Mouse (Mus musculus) intestine, postnatal 0 days (tissue): Measurements from ENCODE around the gene Trp53i13. TPM values are rescaled to one million over a fixed set of nuclear protein-coding genes. Genes with fewer than 3 reads are reported as not detected.

ENCODE experiments used
- ATAC-seq: fragments of 200-750 bp; cut with Nextera tagmentation; 2 replicates; pipeline ENCODE4 v1.8.0; 2017; ENCODE audit warnings: mild to moderate bottlenecking, moderate TSS enrichment, moderate library complexity
- H3K27ac ChIP-seq: fragments of 300-500 bp; sonication (generic); 2 replicates; pipeline ENCODE4 v1.5.1; 2014; ENCODE audit warnings: mild to moderate bottlenecking, low read depth, low read length, moderate library complexity
- H3K27me3 ChIP-seq: fragments of 300-500 bp; sonication (generic); replicated peaks from 2 replicates; pipeline ENCODE4 v1.6.1; 2014; ENCODE audit warnings: low read length, mixed read lengths; ENCODE audit not compliant: control insufficient read depth, insufficient read depth
- H3K36me3 ChIP-seq: fragments of 300-500 bp; sonication (generic); 2 replicates; pipeline ENCODE4 v1.6.1; 2014; ENCODE audit warnings: mild to moderate bottlenecking, moderate library complexity; ENCODE audit not compliant: control insufficient read depth, insufficient read depth
- H3K4me1 ChIP-seq: fragments of 300-500 bp; sonication (generic); replicated peaks from 2 replicates; pipeline ENCODE4 v1.6.1; 2014; ENCODE audit warnings: antibody characterized with exemption, low read length, mixed read lengths; ENCODE audit not compliant: control insufficient read depth, insufficient read depth
- H3K4me2 ChIP-seq: fragments of 300-500 bp; sonication (generic); replicated peaks from 2 replicates; pipeline ENCODE4 v1.6.1; 2014; ENCODE audit warnings: low read depth, mild to moderate bottlenecking, moderate library complexity
- H3K4me3 ChIP-seq: fragments of 300-500 bp; sonication (generic); 2 replicates; pipeline ENCODE4 v1.5.1; 2014; ENCODE audit warnings: low read depth, low read length
- H3K9ac ChIP-seq: fragments of 300-500 bp; sonication (generic); 2 replicates; pipeline ENCODE4 v1.6.1; 2014; ENCODE audit warnings: mild to moderate bottlenecking, low read depth, low read length
- H3K9me3 ChIP-seq: fragments of 300-500 bp; sonication (generic); 2 replicates; pipeline ENCODE4 v1.6.1; 2016; ENCODE audit warnings: mixed run types; ENCODE audit not compliant: control insufficient read depth
- CTCF ChIP-seq: sonication (generic); IDR thresholded peaks from 2 replicates; pipeline ENCODE4 v1.5.1; 2016; ENCODE audit warnings: low read depth, mild to moderate bottlenecking, control low read depth, antibody characterized with exemption, moderate library complexity
- WGBS: fragments of 180-500 bp; shearing (Covaris S2); extraction: QIAGEN DNeasy Blood & Tissue Kit; methylation state at CpG from one replicate; pipeline ENCODE4 v1.1.7; 2014; 5-methylcytosine and 5-hydroxymethylcytosine counted together
- polyA plus RNA-seq: library from polyadenylated mRNA; unstranded; fragments of >200 nt; fragmentation: Nextera tagmentation; extraction: Ambion mirVana; gene quantifications from 2 replicates; pipeline ENCODE4 v1.2.1, GENCODE M21; 2015

Gene Trp53i13
- polyA plus RNA-seq, 1 experiment from 2014 or later = 22.9 TPM

- Histone ChIP-seq H3K36me3 (no peaks in the 10 kb centered on the region), H3K27ac (0 out of 2 replicates have a peak overlapping the region, but pooled peaks have one; percentile 6), H3K4me2 (peak overlapping the region; percentile 99), H3K4me1 (peaks cover 13% of the 10 kb centered on the region; the same call in 1 of the 2 replicates), H3K9ac (no peak overlapping the region), H3K27me3 (no peaks in the 10 kb centered on the region), H3K4me3 (no peak overlapping the region), H3K9me3 (no peaks in the 10 kb centered on the region)
- ATAC-seq = no peak
- TF ChIP-seq CTCF = no peak
- WGBS = 67% methylated on average over 6 of the region's 6 CpGs
Observed at GRCm38 (mm10) chr11:77490451-77490850, 25.3 kb downstream of the Trp53i13 start.

- Histone ChIP-seq H3K4me2 (peak within 1 kb of the TSS; percentile 99), H3K27me3 (no peaks in the 10 kb centered on the region), H3K4me3 (peak within 1 kb of the TSS; percentile 77), H3K27ac (no peak within 1 kb of the TSS), H3K36me3 (no peaks in the 10 kb centered on the region), H3K9me3 (no peaks in the 10 kb centered on the region), H3K4me1 (peaks cover 10% of the 10 kb centered on the region; the same call in 1 of the 2 replicates), H3K9ac (peak within 1 kb of the TSS; percentile 50)
- under 1% methylated on average over 66 of the region's 87 CpGs for WGBS
- TF ChIP-seq CTCF = no peak
- ATAC-seq = no peak
Observed at GRCm38 (mm10) chr11:77489591-77490235, 26.1 kb downstream of the Trp53i13 start, which contains the start of gene Ankrd13b. TSS of gene Ankrd13b (minus strand) at chr11:77489678.

GRCm38 (mm10) chr11:77488771-77489581 is 26.8 kb downstream of the Trp53i13 start:
- WGBS = 5% methylated on average over 51 of the region's 55 CpGs
- Histone ChIP-seq H3K9ac (peak overlapping the region; percentile 50), H3K4me3 (peak overlapping the region; percentile 77), H3K4me2 (peak overlapping the region; percentile 99), H3K27ac (no peak overlapping the region), H3K36me3 (no peaks in the 10 kb centered on the region), H3K4me1 (peaks cover 8% of the 10 kb centered on the region; the same call in 1 of the 2 replicates), H3K9me3 (no peaks in the 10 kb centered on the region), H3K27me3 (no peaks in the 10 kb centered on the region)
- ATAC-seq = no peak
- TF ChIP-seq CTCF = no peak

GRCm38 (mm10) chr11:77486798-77487197 is 29.0 kb downstream of the Trp53i13 start:
- Histone ChIP-seq H3K4me2 (no peak overlapping the region), H3K9me3 (no peaks in the 10 kb centered on the region), H3K9ac (no peak overlapping the region), H3K36me3 (no peaks in the 10 kb centered on the region), H3K27ac (no peak overlapping the region), H3K4me1 (peaks cover 8% of the 10 kb centered on the region; the same call in 1 of the 2 replicates), H3K4me3 (no peak overlapping the region), H3K27me3 (no peaks in the 10 kb centered on the region)
- no peak for ATAC-seq
- no peak for TF ChIP-seq CTCF
- 71% methylated on average over 5 of the region's 5 CpGs for WGBS

GRCm38 (mm10) chr11:77485229-77485628 is 30.6 kb downstream of the Trp53i13 start:
- no peak for TF ChIP-seq CTCF
- Histone ChIP-seq H3K4me3 (no peak overlapping the region), H3K9ac (no peak overlapping the region), H3K27ac (no peak overlapping the region), H3K9me3 (no peaks in the 10 kb centered on the region), H3K4me1 (peaks cover 4% of the 10 kb centered on the region; the same call in 1 of the 2 replicates), H3K36me3 (no peaks in the 10 kb centered on the region), H3K4me2 (no peak overlapping the region), H3K27me3 (no peaks in the 10 kb centered on the region)
- ATAC-seq = no peak
- 72% methylated on average over 6 of the region's 6 CpGs for WGBS

GRCm38 (mm10) chr11:77483510-77484255 is 32.1 kb downstream of the Trp53i13 start:
- no peaks in the 10 kb centered on the region for H3K36me3 ChIP-seq
- 34% methylated on average over 11 of the region's 11 CpGs for WGBS
- no peak for ATAC-seq
- no peak overlapping the region for H3K4me3 ChIP-seq
- H3K4me2 ChIP-seq = no peak overlapping the region
- no peaks in the 10 kb centered on the region for H3K9me3 ChIP-seq
- no peaks in the 10 kb centered on the region for H3K27me3 ChIP-seq
- no peak for TF ChIP-seq CTCF
- H3K27ac ChIP-seq = no peak overlapping the region
- H3K4me1 ChIP-seq = peaks cover 1% of the 10 kb centered on the region; the same call in 1 of the 2 replicates
- no peak overlapping the region for H3K9ac ChIP-seq
